Mouse (Mus musculus): ENCODE data around the gene Zfyve26. TPM values are rescaled to one million over a fixed set of nuclear protein-coding genes. Genes with fewer than 3 reads are reported as not detected.
"Not testable (repeated sequence)": the region's sequence is repeated elsewhere in the genome, so short reads cannot be mapped to it uniquely, and the experiment has no call there.

The Zfyve26 gene
- polyA plus RNA-seq, 1 experiment from 2014 or later, result 12.5 TPM

GRCm38 (mm10) chr12:79322539-79322938, 26.4 kb upstream of the Zfyve26 start:
- not testable (repeated sequence) for DNase-seq (ENCODE audit: low spot score); H3K4me3 ChIP-seq (ENCODE audit: low read depth, low read length)
- 73% methylated on average over 2 of the region's 2 CpGs for WGBS

DNA sequence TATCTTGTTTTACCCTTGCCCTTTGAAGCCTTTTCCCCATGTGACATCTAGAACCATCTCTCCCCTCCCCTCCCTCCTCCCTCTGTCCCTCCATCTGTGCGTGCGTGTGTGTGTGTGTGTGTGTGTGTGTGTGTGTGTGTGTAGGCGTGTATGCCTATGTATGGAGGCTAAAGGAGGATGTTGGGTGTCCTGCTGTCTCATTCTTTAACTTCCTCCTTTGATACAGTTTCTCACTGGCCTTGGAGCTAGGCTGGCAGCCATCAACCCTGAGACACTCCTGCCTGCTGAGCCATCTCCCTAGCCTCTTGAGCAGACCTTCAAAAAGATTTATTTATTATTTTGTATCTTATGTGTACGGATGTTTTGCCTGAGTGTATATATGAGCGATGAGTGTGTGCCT, 24.8 kb upstream of the Zfyve26 start:
- Histone ChIP-seq H3K4me1 (ENCODE audit: control insufficient read depth, insufficient read depth, low read length) (no peaks in the 10 kb centered on the region), H3K4me2 (ENCODE audit: low read depth) (no peak overlapping the region), H3K27me3 (ENCODE audit: control insufficient read depth, insufficient read depth, low read length) (no peaks in the 10 kb centered on the region), H3K4me3 (ENCODE audit: low read depth, low read length) (no peak overlapping the region), H3K27ac (ENCODE audit: low read depth, low read length) (no peak overlapping the region), H3K9ac (ENCODE audit: low read length) (no peak overlapping the region), H3K9me3 (ENCODE audit: control insufficient read depth, low read length) (no peaks in the 10 kb centered on the region), H3K36me3 (ENCODE audit: control insufficient read depth, insufficient read depth, low read length) (no peaks in the 10 kb centered on the region)
- 84% methylated on average over 5 of the region's 5 CpGs for WGBS
- DNase-seq (ENCODE audit: low spot score), result no peak
- no peak for ATAC-seq (ENCODE audit: insufficient read depth, low FRiP score, low TSS enrichment)

More at GRCm38 (mm10) chr12:79322539-79322938, 26.4 kb upstream of the Zfyve26 start:
- not testable (repeated sequence) for H3K36me3 ChIP-seq (ENCODE audit: control insufficient read depth, insufficient read depth, low read length); H3K27me3 ChIP-seq (ENCODE audit: control insufficient read depth, insufficient read depth, low read length); H3K9ac ChIP-seq (ENCODE audit: low read length); H3K27ac ChIP-seq (ENCODE audit: low read depth, low read length); ATAC-seq (ENCODE audit: insufficient read depth, low FRiP score, low TSS enrichment); H3K4me2 ChIP-seq (ENCODE audit: low read depth); H3K9me3 ChIP-seq (ENCODE audit: control insufficient read depth, low read length); H3K4me1 ChIP-seq (ENCODE audit: control insufficient read depth, insufficient read depth, low read length)

DNA sequence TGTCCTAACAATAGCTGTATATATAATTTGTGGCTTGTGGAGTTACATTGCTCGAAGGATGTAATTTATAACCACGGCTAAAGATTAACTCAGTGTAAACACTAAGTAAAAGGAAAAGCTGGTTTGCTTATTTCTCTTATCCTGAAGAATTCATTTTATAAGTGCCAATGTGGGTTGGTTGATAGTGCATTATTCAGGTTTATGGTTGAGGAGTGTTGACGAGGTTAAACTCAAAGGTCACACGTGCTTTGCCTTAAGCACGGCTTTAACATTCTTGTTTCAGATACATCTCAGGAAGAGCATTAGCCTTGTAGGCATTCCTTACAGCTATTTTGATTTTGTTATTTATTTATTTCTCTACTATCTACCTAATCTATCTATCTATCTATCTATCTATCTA, 21.2 kb upstream of the Zfyve26 start:
- Histone ChIP-seq H3K36me3 (ENCODE audit: control insufficient read depth, insufficient read depth, low read length) (no peaks in the 10 kb centered on the region), H3K4me1 (ENCODE audit: control insufficient read depth, insufficient read depth, low read length) (no peaks in the 10 kb centered on the region), H3K9me3 (ENCODE audit: control insufficient read depth, low read length) (no peaks in the 10 kb centered on the region), H3K4me2 (ENCODE audit: low read depth) (no peak overlapping the region), H3K4me3 (ENCODE audit: low read depth, low read length) (no peak overlapping the region), H3K9ac (ENCODE audit: low read length) (no peak overlapping the region), H3K27me3 (ENCODE audit: control insufficient read depth, insufficient read depth, low read length) (no peaks in the 10 kb centered on the region), H3K27ac (ENCODE audit: low read depth, low read length) (no peak overlapping the region)
- ATAC-seq (ENCODE audit: insufficient read depth, low FRiP score, low TSS enrichment), result no peak
- 90% methylated on average over 5 of the region's 5 CpGs for WGBS
- DNase-seq (ENCODE audit: low spot score), result no peak

GRCm38 (mm10) chr12:79313721-79314120, 17.6 kb upstream of the Zfyve26 start:
- Histone ChIP-seq H3K27ac (ENCODE audit: low read depth, low read length) (no peak overlapping the region), H3K9me3 (ENCODE audit: control insufficient read depth, low read length) (no peaks in the 10 kb centered on the region), H3K27me3 (ENCODE audit: control insufficient read depth, insufficient read depth, low read length) (no peaks in the 10 kb centered on the region), H3K4me3 (ENCODE audit: low read depth, low read length) (no peak overlapping the region), H3K9ac (ENCODE audit: low read length) (no peak overlapping the region), H3K4me1 (ENCODE audit: control insufficient read depth, insufficient read depth, low read length) (no peaks in the 10 kb centered on the region), H3K4me2 (ENCODE audit: low read depth) (no peak overlapping the region), H3K36me3 (ENCODE audit: control insufficient read depth, insufficient read depth, low read length) (no peaks in the 10 kb centered on the region)
- no peak for DNase-seq (ENCODE audit: low spot score)
- 92% methylated on average over 4 of the region's 4 CpGs for WGBS
- no peak for ATAC-seq (ENCODE audit: insufficient read depth, low FRiP score, low TSS enrichment)

DNA sequence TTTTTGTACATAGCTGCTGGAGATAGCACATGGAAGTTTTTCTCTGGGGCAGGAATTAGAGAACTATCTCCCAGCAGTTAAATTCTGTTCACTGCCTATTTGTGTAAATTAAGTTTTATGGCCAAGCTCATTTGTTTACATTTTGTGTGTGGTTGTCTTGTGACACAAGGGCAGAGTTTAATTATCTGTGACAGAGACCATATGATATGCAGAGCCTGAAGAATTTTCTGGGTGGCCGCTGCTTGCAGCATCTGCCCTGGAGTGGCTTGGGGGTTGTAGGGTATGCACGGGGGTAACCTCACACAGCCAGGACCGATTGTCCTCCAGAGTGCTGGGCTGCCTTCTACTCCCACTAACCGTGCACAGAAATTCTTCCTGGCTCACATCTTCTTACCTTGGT, 9.9 kb upstream of the Zfyve26 start:
- DNase-seq (ENCODE audit: low spot score) (no peak), ATAC-seq (ENCODE audit: insufficient read depth, low FRiP score, low TSS enrichment) (no peak)
- H3K4me3 ChIP-seq (ENCODE audit: low read depth, low read length), result no peak overlapping the region
- 74% methylated on average over 4 of the region's 4 CpGs for WGBS
- no peak overlapping the region for H3K27ac ChIP-seq (ENCODE audit: low read depth, low read length)
- no peaks in the 10 kb centered on the region for H3K9me3 ChIP-seq (ENCODE audit: control insufficient read depth, low read length)
- no peaks in the 10 kb centered on the region for H3K4me1 ChIP-seq (ENCODE audit: control insufficient read depth, insufficient read depth, low read length)
- no peaks in the 10 kb centered on the region for H3K27me3 ChIP-seq (ENCODE audit: control insufficient read depth, insufficient read depth, low read length)
- no peak overlapping the region for H3K9ac ChIP-seq (ENCODE audit: low read length)
- no peak overlapping the region for H3K4me2 ChIP-seq (ENCODE audit: low read depth)
- H3K36me3 ChIP-seq (ENCODE audit: control insufficient read depth, insufficient read depth, low read length), result no peaks in the 10 kb centered on the region

DNA sequence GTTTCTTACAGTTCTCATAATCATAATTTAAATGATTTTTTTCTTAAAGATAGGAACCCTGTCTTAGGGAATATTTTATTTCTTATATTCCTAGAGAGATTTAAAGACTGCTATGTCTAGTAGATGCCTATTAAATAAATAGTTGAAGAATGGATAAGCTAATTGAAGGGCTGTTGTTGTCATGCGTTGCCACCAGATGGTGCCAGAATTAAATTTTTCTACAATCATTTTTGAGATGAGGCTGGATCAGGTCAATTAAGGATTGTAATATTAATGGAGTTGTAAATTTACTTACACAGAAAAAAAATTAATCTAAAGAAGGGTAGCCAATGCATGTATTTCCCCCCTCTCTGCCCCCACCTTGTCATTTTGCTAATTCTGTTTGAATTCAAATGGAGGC, 9.0 kb upstream of the Zfyve26 start:
- DNase-seq (ENCODE audit: low spot score), result no peak
- 64% methylated on average over 1 of the region's 1 CpGs for WGBS

GRCm38 (mm10) chr12:79301802-79302201, 5.7 kb upstream of the Zfyve26 start:
- H3K4me1 ChIP-seq (ENCODE audit: control insufficient read depth, insufficient read depth, low read length), result no peaks in the 10 kb centered on the region
- H3K9me3 ChIP-seq (ENCODE audit: control insufficient read depth, low read length), result no peaks in the 10 kb centered on the region
- no peak overlapping the region for H3K4me3 ChIP-seq (ENCODE audit: low read depth, low read length)
- no peak overlapping the region for H3K9ac ChIP-seq (ENCODE audit: low read length)
- H3K36me3 ChIP-seq (ENCODE audit: control insufficient read depth, insufficient read depth, low read length), result no peaks in the 10 kb centered on the region
- 90% methylated on average over 9 of the region's 9 CpGs for WGBS
- DNase-seq (ENCODE audit: low spot score), result no peak
- no peak overlapping the region for H3K27ac ChIP-seq (ENCODE audit: low read depth, low read length)
- H3K27me3 ChIP-seq (ENCODE audit: control insufficient read depth, insufficient read depth, low read length), result no peaks in the 10 kb centered on the region
- H3K4me2 ChIP-seq (ENCODE audit: low read depth), result no peak overlapping the region
- no peak for ATAC-seq (ENCODE audit: insufficient read depth, low FRiP score, low TSS enrichment)

More for the DNA sequence above, 9.0 kb upstream of the Zfyve26 start:
- H3K4me2 ChIP-seq (ENCODE audit: low read depth), result no peak overlapping the region
- no peak overlapping the region for H3K9ac ChIP-seq (ENCODE audit: low read length)
- no peak for ATAC-seq (ENCODE audit: insufficient read depth, low FRiP score, low TSS enrichment)
- H3K4me3 ChIP-seq (ENCODE audit: low read depth, low read length), result no peak overlapping the region
- H3K36me3 ChIP-seq (ENCODE audit: control insufficient read depth, insufficient read depth, low read length), result no peaks in the 10 kb centered on the region
- H3K27ac ChIP-seq (ENCODE audit: low read depth, low read length), result no peak overlapping the region
- no peaks in the 10 kb centered on the region for H3K27me3 ChIP-seq (ENCODE audit: control insufficient read depth, insufficient read depth, low read length)
- H3K4me1 ChIP-seq (ENCODE audit: control insufficient read depth, insufficient read depth, low read length), result no peaks in the 10 kb centered on the region
- H3K9me3 ChIP-seq (ENCODE audit: control insufficient read depth, low read length), result no peaks in the 10 kb centered on the region

- H3K36me3 ChIP-seq (ENCODE audit: control insufficient read depth, insufficient read depth, low read length), result no peaks in the 10 kb centered on the region
- peak overlapping the region; percentile 27 for H3K9ac ChIP-seq (ENCODE audit: low read length)
- DNase-seq (ENCODE audit: low spot score), result no peak
- H3K9me3 ChIP-seq (ENCODE audit: control insufficient read depth, low read length), result no peaks in the 10 kb centered on the region
- H3K27me3 ChIP-seq (ENCODE audit: control insufficient read depth, insufficient read depth, low read length), result no peaks in the 10 kb centered on the region
- H3K4me1 ChIP-seq (ENCODE audit: control insufficient read depth, insufficient read depth, low read length), result peaks cover 6% of the 10 kb centered on the region
- peak overlapping the region; percentile 50 for H3K4me3 ChIP-seq (ENCODE audit: low read depth, low read length)
- H3K4me2 ChIP-seq (ENCODE audit: low read depth), result peak overlapping the region; percentile 42
- ATAC-seq (ENCODE audit: insufficient read depth, low FRiP score, low TSS enrichment), result no peak
- WGBS, result 17% methylated on average over 15 of the region's 15 CpGs
- H3K27ac ChIP-seq (ENCODE audit: low read depth, low read length), result no peak overlapping the region
These were observed 2.0 kb upstream of the Zfyve26 start for GRCm38 (mm10) chr12:79297884-79298636.

GRCm38 (mm10) chr12:79297121-79297576, 1.0 kb upstream of the Zfyve26 start, which contains the start of gene Rad51b:
Gene Rad51b (plus strand): TSS chr12:79297282.
- WGBS, result under 1% methylated on average over 21 of the region's 21 CpGs
- no peak within 1 kb of the TSS for H3K27ac ChIP-seq (ENCODE audit: low read depth, low read length)
- H3K4me3 ChIP-seq (ENCODE audit: low read depth, low read length), result peak within 1 kb of the TSS; percentile 50
- peak within 1 kb of the TSS; percentile 58 for H3K9ac ChIP-seq (ENCODE audit: low read length)
- peak within 1 kb of the TSS; percentile 81 for H3K4me2 ChIP-seq (ENCODE audit: low read depth)
- ATAC-seq (ENCODE audit: insufficient read depth, low FRiP score, low TSS enrichment) (peak; percentile 74), DNase-seq (ENCODE audit: low spot score) (peak; percentile 79)
- no peaks in the 10 kb centered on the region for H3K9me3 ChIP-seq (ENCODE audit: control insufficient read depth, low read length)
- H3K36me3 ChIP-seq (ENCODE audit: control insufficient read depth, insufficient read depth, low read length), result no peaks in the 10 kb centered on the region
- H3K4me1 ChIP-seq (ENCODE audit: control insufficient read depth, insufficient read depth, low read length), result peaks cover 6% of the 10 kb centered on the region
- H3K27me3 ChIP-seq (ENCODE audit: control insufficient read depth, insufficient read depth, low read length), result no peaks in the 10 kb centered on the region
